Mouse (Mus musculus) neutrophil, adult 5-6 weeks (primary cell): ENCODE results near the gene Ppp2r2c. TPM values are rescaled to one million over a fixed set of nuclear protein-coding genes. Genes with fewer than 3 reads are reported as not detected.

ENCODE experiments used
- ATAC-seq: fragments of 151-379, 151-347 bp; 2 replicates; pipeline ENCODE4 v1.8.0; 2017; ENCODE audit warnings: mild to moderate bottlenecking, moderate TSS enrichment; ENCODE audit not compliant: insufficient number of reproducible peaks, poor library complexity, low FRiP score, severe bottlenecking; ENCODE audit errors: extremely low read depth
- total RNA-seq: library from RNA; stranded (forward); fragments of 200-1000 nt; gene quantifications from 2 replicates; pipeline ENCODE4 v1.2.3, GENCODE M21; 2017

The Ppp2r2c gene
- total RNA-seq, 1 experiment from 2014 or later: not detected

GRCm38 (mm10) chr5:36893263-36893662 lies 24.9 kb downstream of the Ppp2r2c start:
- ATAC-seq: no peak

- ATAC-seq: no peak
Observed at GRCm38 (mm10) chr5:36894070-36894469, 25.8 kb downstream of the Ppp2r2c start.

DNA sequence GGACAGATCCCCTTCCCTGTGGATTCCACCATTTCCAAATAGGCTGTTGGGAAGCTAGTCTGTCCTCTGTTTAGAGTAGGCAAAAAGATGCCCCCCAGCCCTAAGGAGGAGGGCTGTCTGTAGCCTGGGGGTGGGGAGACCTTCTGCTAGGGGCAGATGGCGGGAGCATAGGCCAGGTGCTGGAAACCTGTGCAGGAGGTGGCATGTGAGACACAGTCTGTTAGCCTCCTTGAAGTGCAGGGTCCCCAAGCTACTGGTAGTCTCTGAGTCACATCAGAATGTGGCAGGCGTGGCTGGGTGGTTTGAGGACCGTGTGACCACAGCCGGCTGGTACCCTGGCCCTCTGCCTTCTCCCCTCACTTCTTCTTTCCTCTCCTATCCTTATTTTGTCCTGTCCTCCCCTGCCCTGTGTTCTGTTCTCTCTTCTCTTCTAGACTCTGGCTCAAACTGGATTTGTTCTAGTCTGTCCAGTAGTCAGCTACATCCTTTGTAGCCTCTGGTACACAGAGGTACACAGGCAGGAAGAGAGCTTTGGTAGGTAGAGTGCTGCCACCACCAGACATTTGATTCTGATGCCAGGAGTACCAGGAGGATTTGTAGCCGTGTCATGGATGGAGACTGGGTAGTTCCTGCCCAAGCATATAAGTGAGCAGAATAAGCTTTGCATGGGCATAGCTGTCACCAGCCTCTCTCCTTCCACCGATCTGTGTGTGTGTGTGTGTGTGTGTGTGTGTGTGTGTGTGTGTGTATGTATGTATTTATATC lies 26.5 kb downstream of the Ppp2r2c start:
- ATAC-seq: no peak

GRCm38 (mm10) chr5:36895621-36896573 lies 27.6 kb downstream of the Ppp2r2c start:
- no peak for ATAC-seq

- no peak for ATAC-seq
Observed at GRCm38 (mm10) chr5:36897999-36898398, 29.7 kb downstream of the Ppp2r2c start.

- ATAC-seq: no peak
Observed at GRCm38 (mm10) chr5:36898415-36899109, 30.2 kb downstream of the Ppp2r2c start.

DNA sequence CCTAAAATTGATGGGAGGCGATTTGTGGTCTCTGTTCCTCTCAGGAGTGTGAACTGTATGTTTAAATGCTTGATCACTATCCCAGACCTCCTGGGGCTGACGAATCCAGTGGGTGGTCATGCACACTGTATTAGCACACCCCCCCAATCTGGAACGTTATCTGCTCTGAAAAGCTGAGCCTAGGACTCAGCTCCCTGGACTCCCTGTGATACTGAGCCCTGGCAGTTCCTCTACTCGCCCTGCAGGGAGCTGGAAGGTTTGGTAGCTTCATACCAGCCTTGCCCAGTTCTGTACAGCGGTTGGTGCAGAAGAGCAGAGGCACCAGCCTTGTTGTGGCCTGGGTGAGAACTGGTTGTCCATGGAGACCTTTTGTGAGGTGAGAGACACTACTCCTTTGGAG lies 31.1 kb downstream of the Ppp2r2c start:
- ATAC-seq: no peak

DNA sequence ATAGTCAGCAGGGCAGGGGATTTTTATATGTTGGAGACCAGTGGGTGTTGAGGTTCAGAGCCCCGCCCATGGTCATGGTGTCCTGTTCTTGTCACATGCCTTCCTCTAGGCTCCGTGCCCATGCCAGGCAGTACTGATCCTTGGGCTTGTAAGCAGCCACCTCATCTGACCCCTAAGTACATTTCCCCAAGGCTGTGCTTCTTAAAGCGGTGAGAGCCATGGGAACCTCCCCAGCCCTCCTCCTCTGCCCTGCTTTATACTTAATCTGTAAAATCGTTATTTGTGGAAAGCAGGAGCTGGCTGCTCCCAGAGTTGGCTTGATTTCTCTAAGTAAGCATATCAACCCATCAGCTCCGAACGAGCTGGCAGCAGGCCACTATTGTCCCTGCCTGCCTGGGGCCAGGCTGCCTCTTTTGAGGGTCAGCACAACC lies 31.9 kb downstream of the Ppp2r2c start:
- no peak for ATAC-seq

DNA sequence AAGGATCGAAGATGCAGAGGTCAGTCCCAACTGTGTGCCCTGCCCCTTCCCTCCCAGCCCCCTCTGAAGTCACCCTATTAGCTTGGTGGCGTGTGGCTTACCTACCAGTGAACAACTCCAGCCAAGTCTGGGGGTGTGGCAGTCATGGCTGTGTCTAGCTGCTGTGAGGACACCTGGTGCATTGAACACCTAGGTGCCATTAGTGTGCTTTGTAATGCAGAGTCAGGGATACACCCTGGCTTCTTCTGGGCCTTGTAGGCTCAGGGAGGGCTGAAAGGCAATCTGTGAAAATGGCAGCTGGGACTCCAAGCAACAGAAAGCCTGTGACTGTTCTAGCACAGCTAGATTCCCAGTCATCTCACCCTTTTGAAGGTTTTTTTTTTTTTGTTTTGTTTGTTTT lies 34.5 kb downstream of the Ppp2r2c start:
- no peak for ATAC-seq

GRCm38 (mm10) chr5:36904131-36904530 lies 35.8 kb downstream of the Ppp2r2c start:
- no peak for ATAC-seq

DNA sequence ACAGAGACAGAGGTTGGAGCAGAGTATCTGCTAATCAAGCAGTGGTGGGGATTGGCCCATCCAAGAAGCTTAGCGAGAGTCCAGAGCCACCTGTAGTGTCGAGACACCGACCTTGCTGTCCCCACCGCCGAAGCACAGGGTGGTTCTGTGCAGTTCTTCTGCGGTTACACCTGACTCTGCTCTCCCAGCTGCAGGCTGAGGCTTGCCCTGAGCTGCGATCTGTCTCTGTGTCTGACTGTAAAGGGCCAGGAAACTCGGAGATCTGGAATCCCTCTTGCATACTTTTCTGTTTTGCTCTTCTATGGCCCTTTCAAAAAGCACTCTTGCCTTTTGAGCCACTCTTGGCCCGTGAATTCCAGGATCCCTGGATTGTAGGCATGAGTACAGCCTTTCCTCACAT lies 36.4 kb downstream of the Ppp2r2c start:
- no peak for ATAC-seq

- ATAC-seq: no peak
Observed at GRCm38 (mm10) chr5:36905216-36905615, 36.9 kb downstream of the Ppp2r2c start.

DNA sequence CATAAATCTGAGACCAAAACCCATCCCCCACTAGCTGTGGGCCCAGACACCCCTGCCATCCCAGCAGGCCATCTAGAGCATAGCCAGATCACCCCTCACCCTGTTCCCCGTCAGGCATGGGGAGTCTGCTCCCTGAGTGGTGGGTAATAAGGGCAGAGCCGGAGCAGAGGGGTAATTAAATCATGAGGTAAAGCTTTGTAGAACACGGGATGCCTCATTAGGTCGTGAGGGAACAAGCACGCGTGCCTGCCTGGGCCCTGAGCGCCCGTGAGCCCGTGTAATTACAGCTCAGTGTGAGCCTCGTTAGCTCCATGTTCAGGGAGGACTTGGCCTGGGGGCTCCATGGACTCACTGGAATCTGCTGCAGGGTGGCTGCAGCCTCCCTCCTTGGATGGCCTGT lies 39.4 kb downstream of the Ppp2r2c start:
- ATAC-seq: no peak

- ATAC-seq: no peak
Observed at GRCm38 (mm10) chr5:36909545-36909944, 41.2 kb downstream of the Ppp2r2c start.

- ATAC-seq: no peak
Observed at GRCm38 (mm10) chr5:36910980-36911379, 42.7 kb downstream of the Ppp2r2c start.

- no peak for ATAC-seq
Observed at GRCm38 (mm10) chr5:36911759-36912352, 43.5 kb downstream of the Ppp2r2c start.

GRCm38 (mm10) chr5:36912602-36913310 lies 44.4 kb downstream of the Ppp2r2c start:
- no peak for ATAC-seq

DNA sequence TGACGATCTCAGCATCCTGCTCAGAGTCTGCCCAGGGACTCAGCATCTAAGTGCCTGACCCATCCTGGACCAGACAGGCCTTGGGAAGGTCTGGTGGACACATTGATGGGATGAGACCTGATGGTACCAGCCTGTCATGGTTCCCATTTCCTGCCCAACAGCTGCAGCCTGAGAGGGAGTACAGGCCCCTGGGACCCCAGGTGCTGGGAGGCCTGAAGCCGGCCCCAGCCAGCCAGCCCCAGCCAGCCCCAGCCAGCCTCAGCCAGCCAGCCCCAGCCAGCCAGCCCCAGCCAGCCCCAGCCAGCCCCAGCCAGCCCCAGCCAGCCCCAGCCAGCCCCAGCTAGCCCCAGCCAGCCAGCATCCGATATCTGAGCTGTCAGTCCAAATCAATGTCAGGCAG lies 46.9 kb downstream of the Ppp2r2c start:
- ATAC-seq: no peak
